Mouse (Mus musculus) heart, embryonic 15.5 days (tissue): ENCODE measurements around the gene P3h3. TPM values are rescaled to one million over a fixed set of nuclear protein-coding genes. Genes with fewer than 3 reads are reported as not detected.

ENCODE experiments used
- polyA plus RNA-seq: library from polyadenylated mRNA; unstranded; fragments of >200 nt; fragmentation: Nextera tagmentation; extraction: Ambion mirVana; gene quantifications from 2 replicates; pipeline ENCODE4 v1.2.1, GENCODE M21; 2015

P3h3 gene
- polyA plus RNA-seq, 1 experiment from 2014 or later, result 14.0 TPM

Other genes with a start within 250 kb of the P3h3 start
- gene C1s2, start 221.7 kb downstream of the P3h3 start, polyA plus RNA-seq, result not detected in 2 replicates
- 41.0 and 53.6 TPM in 2 replicates for gene Lpcat3, start 194.7 kb downstream of the P3h3 start, polyA plus RNA-seq
- gene Emg1, start 145.6 kb downstream of the P3h3 start, polyA plus RNA-seq, result 108 and 121 TPM in 2 replicates
- gene Phb2, start 145.4 kb downstream of the P3h3 start, polyA plus RNA-seq, result 307 and 324 TPM in 2 replicates
- 5.6 and 21.1 TPM in 2 replicates for gene Ptpn6, start 119.0 kb downstream of the P3h3 start, polyA plus RNA-seq
- 387 and 416 TPM in 2 replicates for gene Grcc10, start 116.4 kb downstream of the P3h3 start, polyA plus RNA-seq
- not detected in 2 replicates for gene Gm45234, start 101.7 kb downstream of the P3h3 start, polyA plus RNA-seq
- gene Atn1, start 101.2 kb downstream of the P3h3 start, polyA plus RNA-seq, result 9.3 and 11.7 TPM in 2 replicates
- gene Eno2, start 88.1 kb downstream of the P3h3 start, polyA plus RNA-seq, result 2.7 and 4.3 TPM in 2 replicates
- 0.83 and 1.0 TPM in 2 replicates for gene Lrrc23, start 78.0 kb downstream of the P3h3 start, polyA plus RNA-seq
- gene Spsb2, start 49.1 kb downstream of the P3h3 start, polyA plus RNA-seq, result 7.0 and 9.8 TPM in 2 replicates
- gene Tpi1, start 43.5 kb downstream of the P3h3 start, polyA plus RNA-seq, result 1,247 and 1,352 TPM in 2 replicates
- gene Usp5, start 28.3 kb downstream of the P3h3 start, polyA plus RNA-seq, result 87.2 and 114 TPM in 2 replicates
- 117 and 128 TPM in 2 replicates for gene Cdca3, start 28.2 kb downstream of the P3h3 start, polyA plus RNA-seq
- 4.9 and 5.2 TPM in 2 replicates for gene Gnb3, start 17.5 kb downstream of the P3h3 start, polyA plus RNA-seq
- gene Gpr162, start 6.2 kb upstream of the P3h3 start, polyA plus RNA-seq, result 2.2 and 2.4 TPM in 2 replicates
- gene Cd4, start 30.5 kb upstream of the P3h3 start, polyA plus RNA-seq, result 0.05 and 0.68 TPM in 2 replicates
- 1.2 and 1.7 TPM in 2 replicates for gene Lag3, start 54.0 kb upstream of the P3h3 start, polyA plus RNA-seq
- 255 and 294 TPM in 2 replicates for gene Ptms, start 62.4 kb upstream of the P3h3 start, polyA plus RNA-seq
- gene Mlf2, start 73.6 kb upstream of the P3h3 start, polyA plus RNA-seq, result 358 and 371 TPM in 2 replicates
- gene Cops7a, start 107.8 kb upstream of the P3h3 start, polyA plus RNA-seq, result 129 and 139 TPM in 2 replicates
- gene Pianp, start 138.9 kb upstream of the P3h3 start, polyA plus RNA-seq, result 0.62 and 1.1 TPM in 2 replicates
- 9.0 and 12.4 TPM in 2 replicates for gene Zfp384, start 151.4 kb upstream of the P3h3 start, polyA plus RNA-seq
- gene Ing4, start 182.0 kb upstream of the P3h3 start, polyA plus RNA-seq, result 79.2 and 83.1 TPM in 2 replicates
- gene Acrbp, start 191.9 kb upstream of the P3h3 start, polyA plus RNA-seq, result 5.2 and 7.1 TPM in 2 replicates
- gene Lpar5, start 210.2 kb upstream of the P3h3 start, polyA plus RNA-seq, result 0.35 and 0.90 TPM in 2 replicates
- gene Chd4, start 238.2 kb upstream of the P3h3 start, polyA plus RNA-seq, result 61.1 and 63.4 TPM in 2 replicates